Mouse (Mus musculus): ENCODE results near the gene Dpt. TPM values are rescaled to one million over a fixed set of nuclear protein-coding genes. Genes with fewer than 3 reads are reported as not detected.

The Dpt gene
- polyA plus RNA-seq, 1 experiment from 2014 or later, result 0.23 TPM

GRCm38 (mm10) chr1:164862946-164863883, 66.8 kb downstream of the Dpt start:
- Histone ChIP-seq H3K9me3 (replicated peaks; ENCODE audit: control insufficient read depth, low read length) (no peaks in the 10 kb centered on the region), H3K36me3 (ENCODE audit: control insufficient read depth, insufficient read depth, low read length) (no peaks in the 10 kb centered on the region), H3K27me3 (ENCODE audit: control insufficient read depth, insufficient read depth, low read length) (no peaks in the 10 kb centered on the region), H3K9ac (ENCODE audit: low read depth, low read length) (no peak overlapping the region), H3K4me3 (ENCODE audit: low read depth, low read length) (no peak overlapping the region), H3K4me2 (no peak overlapping the region), H3K27ac (ENCODE audit: low read depth, low read length) (no peak overlapping the region), H3K4me1 (ENCODE audit: control insufficient read depth, insufficient read depth, low read length) (no peaks in the 10 kb centered on the region)
- ATAC-seq (replicated peaks; ENCODE audit: insufficient number of reproducible peaks, low FRiP score, low TSS enrichment), result no peak
- 80% methylated on average over 12 of the region's 12 CpGs for WGBS (ENCODE audit: insufficient replicate concordance)

GRCm38 (mm10) chr1:164864666-164865065, 68.2 kb downstream of the Dpt start:
- Histone ChIP-seq H3K4me1 (ENCODE audit: control insufficient read depth, insufficient read depth, low read length) (no peaks in the 10 kb centered on the region), H3K4me2 (no peak overlapping the region), H3K4me3 (ENCODE audit: low read depth, low read length) (no peak overlapping the region), H3K27me3 (ENCODE audit: control insufficient read depth, insufficient read depth, low read length) (no peaks in the 10 kb centered on the region), H3K9me3 (replicated peaks; ENCODE audit: control insufficient read depth, low read length) (no peaks in the 10 kb centered on the region), H3K27ac (ENCODE audit: low read depth, low read length) (no peak overlapping the region), H3K36me3 (ENCODE audit: control insufficient read depth, insufficient read depth, low read length) (no peaks in the 10 kb centered on the region), H3K9ac (ENCODE audit: low read depth, low read length) (no peak overlapping the region)
- no peak for ATAC-seq (replicated peaks; ENCODE audit: insufficient number of reproducible peaks, low FRiP score, low TSS enrichment)
- WGBS (ENCODE audit: insufficient replicate concordance), result 85% methylated on average over 3 of the region's 3 CpGs

GRCm38 (mm10) chr1:164870694-164871093, 74.2 kb downstream of the Dpt start:
- Histone ChIP-seq H3K27ac (ENCODE audit: low read depth, low read length) (no peak overlapping the region), H3K9ac (ENCODE audit: low read depth, low read length) (no peak overlapping the region), H3K4me3 (ENCODE audit: low read depth, low read length) (no peak overlapping the region), H3K4me2 (no peak overlapping the region), H3K27me3 (ENCODE audit: control insufficient read depth, insufficient read depth, low read length) (no peaks in the 10 kb centered on the region), H3K9me3 (replicated peaks; ENCODE audit: control insufficient read depth, low read length) (no peaks in the 10 kb centered on the region), H3K36me3 (ENCODE audit: control insufficient read depth, insufficient read depth, low read length) (no peaks in the 10 kb centered on the region), H3K4me1 (ENCODE audit: control insufficient read depth, insufficient read depth, low read length) (no peaks in the 10 kb centered on the region)
- ATAC-seq (replicated peaks; ENCODE audit: insufficient number of reproducible peaks, low FRiP score, low TSS enrichment), result no peak
- WGBS (ENCODE audit: insufficient replicate concordance), result 52% methylated on average over 7 of the region's 7 CpGs

Other genes starting within 250 kb of the Dpt start
- gene Xcl1, start 138.9 kb downstream of the Dpt start, polyA plus RNA-seq (2014; fragmentation: Nextera tagmentation; extraction: Ambion mirVana), result not detected in 2 replicates